Mouse (Mus musculus) CD8-positive naive resting alpha-beta T cell, adult 2 months (primary cell): ENCODE results near the gene Slc22a15.
A peak's percentile ranks its signal among the peaks of the same experiment; 100 is the strongest.

Experiments
- DNase-seq, 2 experiments: peaks; one replicate each; pipeline ENCODE4 v3.0.0; 2022; ENCODE audit warnings: low read depth in 2 of 2, low spot score in 2 of 2

Slc22a15 gene

DNA sequence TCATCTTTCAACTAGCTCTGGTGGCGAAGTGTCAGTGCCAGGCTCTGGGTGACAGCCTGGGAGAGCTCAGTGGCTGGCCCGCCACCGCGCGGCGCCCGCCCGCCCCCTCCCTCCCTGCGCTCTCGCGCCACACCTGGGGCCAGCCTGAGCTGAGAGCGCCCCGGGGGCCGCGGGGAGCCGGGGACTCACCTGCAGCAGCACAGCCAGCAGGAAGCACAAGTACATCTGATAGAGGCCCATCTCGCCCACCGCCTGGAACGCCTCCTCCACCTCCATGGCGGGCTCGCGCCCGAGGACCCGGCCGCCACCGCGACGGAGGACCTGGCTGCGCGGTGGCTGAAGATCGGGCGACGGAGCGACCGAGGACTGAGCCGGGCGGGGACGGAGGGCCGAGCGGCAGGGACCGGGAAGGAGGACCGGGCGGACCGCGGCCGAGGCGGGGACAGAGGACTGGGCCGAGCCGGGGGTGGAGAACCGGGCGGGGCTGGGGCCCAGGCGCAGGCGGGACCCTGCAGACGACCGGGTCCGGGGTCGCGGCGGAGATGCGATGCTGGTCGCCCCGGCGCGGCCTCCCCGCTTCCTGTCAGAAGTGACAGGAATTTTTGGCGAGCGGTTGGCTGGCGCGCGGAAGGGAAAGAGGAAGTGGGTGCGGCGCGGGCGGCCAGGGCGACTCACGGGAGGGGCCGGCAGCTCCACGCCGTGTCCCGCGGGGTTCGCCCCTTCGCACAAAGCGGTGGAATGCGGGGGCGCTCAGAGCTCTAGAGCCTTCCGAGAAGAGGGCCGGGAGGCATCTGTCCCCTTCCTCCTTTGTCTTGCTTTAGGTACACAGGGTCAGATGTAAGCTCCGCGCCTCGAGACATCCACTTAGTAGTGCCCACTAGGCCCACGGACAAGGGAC is at the start of gene Slc22a15:
Gene Slc22a15, minus strand, starts transcription at position 611 of the 898 bp plus-strand sequence.
- peak; percentile 21 for DNase-seq

DNA sequence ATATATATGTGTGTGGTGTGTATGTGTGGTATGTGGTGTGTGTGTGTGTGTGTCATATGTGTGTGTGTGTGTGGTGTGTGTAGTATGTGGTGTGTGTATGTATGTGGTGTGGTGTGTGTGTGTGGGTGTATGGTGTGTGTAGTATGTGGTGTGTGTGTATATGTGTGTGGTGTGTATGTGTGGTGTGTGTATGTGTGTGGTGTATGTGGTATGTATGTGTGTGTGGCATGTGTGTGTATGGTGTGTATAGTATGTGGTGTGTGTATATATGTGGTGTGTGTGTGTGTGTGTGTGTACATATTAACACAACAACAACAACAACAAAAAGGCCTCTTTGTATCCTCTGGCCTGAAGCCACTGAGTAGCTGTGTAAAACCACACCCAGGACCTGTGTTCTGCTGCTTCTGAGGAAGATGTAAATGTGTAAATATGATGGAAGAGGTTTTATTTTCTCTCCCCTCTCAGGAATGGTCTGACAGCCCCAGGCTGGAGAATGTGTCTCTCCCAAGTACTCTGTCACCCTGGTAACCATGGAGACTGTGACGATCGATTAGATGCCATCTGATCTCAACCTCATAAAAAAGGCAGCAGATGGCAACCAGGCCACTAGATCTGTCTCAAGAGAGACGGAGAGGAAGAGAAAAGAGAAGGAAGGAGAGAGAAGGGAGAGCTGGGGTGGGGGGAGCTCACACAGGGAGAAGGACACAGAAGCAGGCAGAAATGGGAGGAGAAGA is 42.7 kb upstream of the Slc22a15 start:
- DNase-seq = no peak

DNA sequence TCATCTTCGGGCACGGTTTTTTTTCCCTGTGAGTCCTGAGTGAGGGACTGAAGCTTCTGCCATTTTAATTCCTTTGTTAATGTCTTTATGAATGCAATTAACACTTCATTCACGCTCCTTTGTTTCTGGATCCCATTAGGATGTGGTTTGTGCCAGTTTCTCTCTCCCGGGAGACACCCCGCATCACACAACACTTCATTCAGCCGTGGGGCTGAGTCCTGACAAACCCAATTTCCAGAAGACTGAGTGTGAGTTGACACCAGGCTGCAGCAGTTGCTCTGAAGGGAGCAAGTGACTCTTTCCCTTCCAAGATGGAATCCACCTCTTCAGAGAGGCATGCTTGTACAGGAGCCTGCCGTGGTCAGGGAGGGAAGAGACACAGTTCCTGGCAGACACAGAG is 40.1 kb upstream of the Slc22a15 start:
- no peak for DNase-seq

DNA sequence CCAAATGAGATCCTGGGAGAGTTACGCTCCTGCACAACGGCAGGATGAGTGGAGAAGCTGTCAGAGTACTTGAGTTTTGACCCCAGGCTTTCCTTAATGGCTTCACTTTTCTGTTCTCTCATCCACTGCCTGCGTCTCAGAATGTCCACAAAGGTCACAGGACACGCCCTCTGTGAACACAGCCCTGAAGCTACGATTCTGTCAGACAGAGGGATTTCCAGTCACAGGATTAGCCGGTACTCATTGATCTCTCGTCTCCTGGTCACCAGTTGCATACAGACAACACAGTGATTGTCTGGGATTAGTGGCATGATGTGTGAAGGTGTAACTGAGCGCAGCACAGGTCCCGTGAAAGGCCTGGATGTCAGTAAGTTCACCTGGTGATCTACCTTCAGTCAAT is 39.2 kb upstream of the Slc22a15 start:
- no peak for DNase-seq

GRCm38 (mm10) chr3:101961146-101961835 is 37.0 kb upstream of the Slc22a15 start:
- no peak for DNase-seq

- no peak for DNase-seq
These were observed 33.8 kb upstream of the Slc22a15 start for GRCm38 (mm10) chr3:101958047-101958446.

DNA sequence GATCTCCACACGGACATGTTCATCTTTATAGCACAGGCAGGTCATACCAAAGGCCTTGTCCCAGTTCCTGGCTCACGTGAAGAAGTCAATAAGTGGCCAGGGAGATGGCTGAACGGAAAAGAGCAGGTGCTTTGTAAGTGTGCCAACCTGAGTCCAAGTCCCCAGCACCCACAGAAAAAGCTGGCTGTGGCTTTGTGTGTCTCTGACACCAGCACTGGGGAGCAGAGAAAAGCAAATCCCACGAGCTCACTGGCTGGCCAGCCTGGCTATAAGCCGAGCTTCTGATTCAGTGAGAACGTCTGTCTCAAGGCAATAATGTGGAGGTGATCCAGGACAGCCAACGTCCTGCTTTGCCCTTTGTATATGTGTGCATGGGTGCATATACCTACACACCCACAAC is 29.3 kb upstream of the Slc22a15 start:
- DNase-seq = no peak

- no peak for DNase-seq
These were observed 28.3 kb upstream of the Slc22a15 start for GRCm38 (mm10) chr3:101952577-101952976.

DNA sequence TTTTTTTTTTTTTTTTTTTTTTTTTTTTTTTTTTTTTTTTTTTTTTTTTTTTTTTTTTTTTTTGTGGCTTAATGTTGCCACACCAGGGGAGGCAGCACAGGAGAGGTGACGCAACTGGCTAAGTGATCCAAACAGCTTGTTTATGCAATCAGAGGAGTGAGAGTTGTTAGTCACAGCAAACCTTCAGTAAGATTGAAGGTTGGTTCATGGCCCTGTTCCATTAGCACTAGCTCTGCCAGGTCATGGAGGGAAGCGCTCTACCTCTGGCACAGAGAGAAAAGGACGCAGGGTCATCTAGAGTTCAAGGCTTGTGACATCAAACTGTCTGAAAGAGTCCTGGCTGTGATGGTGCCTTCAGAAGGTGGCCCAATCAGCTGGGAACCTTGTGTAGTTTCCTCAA is 24.3 kb upstream of the Slc22a15 start:
- DNase-seq = no peak

DNA sequence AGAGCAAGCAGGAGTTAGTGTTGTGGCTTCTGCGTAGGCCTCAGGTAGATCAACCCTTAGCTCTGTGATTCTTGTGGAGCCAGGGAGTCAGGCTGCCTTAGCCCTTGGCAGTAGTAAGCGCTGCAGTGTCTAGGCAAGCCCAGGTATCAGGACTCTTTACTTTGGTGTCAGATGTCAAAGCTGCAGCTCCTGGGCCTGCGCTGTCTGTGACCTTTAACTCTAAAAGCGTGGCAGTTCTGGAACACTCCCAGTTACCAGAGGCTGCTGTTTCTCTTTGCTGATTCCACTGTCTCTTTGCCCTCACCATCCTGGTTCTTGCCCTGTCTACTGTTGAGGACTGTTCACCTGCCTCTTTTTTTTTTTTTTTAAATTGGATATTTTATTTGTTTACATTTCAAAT is 23.0 kb upstream of the Slc22a15 start:
- DNase-seq = no peak

DNA sequence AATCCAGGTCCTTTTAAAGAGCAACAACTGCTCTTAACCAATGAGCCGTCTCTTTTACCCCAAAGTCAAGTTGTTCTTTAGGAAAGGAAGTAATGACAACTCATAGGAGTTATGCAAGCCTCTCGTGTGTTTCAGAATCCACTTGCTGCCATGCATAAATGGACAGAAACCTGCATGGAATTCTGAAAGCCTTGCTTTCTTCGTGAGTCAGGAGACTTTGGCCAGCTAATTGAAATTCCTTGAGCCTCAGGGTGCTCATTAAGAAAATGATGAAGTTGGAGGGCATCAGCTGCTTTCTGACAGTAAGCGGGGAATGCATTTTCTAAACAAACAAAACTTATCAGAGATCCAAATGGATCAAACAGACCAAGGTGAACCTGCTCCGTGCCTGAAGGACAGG is 21.0 kb upstream of the Slc22a15 start:
- DNase-seq = no peak

- no peak for DNase-seq
These were observed 16.2 kb upstream of the Slc22a15 start for GRCm38 (mm10) chr3:101940418-101940817.

DNA sequence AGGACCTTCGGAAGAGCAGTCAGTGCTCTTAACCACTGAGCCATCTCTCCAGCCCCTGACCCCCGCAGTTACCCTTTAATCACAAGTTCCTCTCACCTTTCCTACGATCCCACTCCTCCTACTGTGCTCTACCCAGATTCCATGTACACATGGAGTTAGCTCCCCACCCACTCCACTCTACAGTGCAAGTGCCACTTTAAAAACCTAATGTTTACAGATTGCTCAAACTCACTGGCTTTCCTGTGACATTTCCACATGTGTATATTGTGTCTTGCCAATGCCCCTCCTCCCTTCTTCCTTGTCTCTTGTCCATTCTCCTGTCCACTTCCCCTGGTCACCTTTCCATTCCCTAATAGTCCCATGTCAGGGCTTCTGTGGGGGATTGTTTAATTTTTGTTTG is 15.6 kb upstream of the Slc22a15 start:
- no peak for DNase-seq

DNA sequence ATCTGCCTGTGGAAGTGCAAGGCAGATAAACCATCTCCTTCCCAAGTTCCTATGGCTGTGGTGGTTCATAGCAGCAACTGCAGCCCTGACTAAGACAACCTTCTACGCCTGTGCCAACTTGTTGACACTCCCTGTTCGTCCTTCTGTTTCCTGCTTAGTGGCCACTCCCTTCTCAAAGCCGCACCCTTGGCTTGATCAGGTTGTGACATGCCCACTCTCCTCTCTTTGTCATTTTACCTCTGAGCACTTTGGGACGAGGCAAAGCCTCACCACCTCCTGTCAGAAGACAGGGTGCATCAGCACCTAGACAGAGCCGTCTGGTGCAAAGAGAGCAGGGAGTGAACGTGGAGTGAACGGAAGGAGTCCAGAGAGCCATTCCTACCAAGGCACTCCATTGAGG is 14.9 kb upstream of the Slc22a15 start:
- no peak for DNase-seq

DNA sequence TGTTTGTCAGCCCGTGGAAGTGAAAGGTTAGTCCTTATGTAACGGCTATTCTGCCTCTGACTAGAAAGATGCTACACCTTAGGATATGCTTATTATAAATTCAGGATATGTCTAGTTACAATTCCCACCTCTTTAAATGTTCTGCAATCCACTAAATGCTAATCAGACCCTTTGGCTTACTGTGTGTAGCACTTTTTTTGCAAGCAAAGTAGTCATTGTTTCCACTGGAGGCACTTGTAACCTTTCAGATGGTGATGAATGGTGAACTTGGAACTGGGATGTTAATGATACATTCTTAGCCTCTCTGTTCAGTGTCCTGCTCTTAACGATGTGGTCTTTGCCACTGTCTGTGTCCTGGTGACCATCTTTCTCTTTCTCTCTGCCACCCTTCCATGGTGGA is 12.1 kb upstream of the Slc22a15 start:
- no peak for DNase-seq

- DNase-seq = no peak
These were observed 9.6 kb upstream of the Slc22a15 start for GRCm38 (mm10) chr3:101933820-101934219.

DNA sequence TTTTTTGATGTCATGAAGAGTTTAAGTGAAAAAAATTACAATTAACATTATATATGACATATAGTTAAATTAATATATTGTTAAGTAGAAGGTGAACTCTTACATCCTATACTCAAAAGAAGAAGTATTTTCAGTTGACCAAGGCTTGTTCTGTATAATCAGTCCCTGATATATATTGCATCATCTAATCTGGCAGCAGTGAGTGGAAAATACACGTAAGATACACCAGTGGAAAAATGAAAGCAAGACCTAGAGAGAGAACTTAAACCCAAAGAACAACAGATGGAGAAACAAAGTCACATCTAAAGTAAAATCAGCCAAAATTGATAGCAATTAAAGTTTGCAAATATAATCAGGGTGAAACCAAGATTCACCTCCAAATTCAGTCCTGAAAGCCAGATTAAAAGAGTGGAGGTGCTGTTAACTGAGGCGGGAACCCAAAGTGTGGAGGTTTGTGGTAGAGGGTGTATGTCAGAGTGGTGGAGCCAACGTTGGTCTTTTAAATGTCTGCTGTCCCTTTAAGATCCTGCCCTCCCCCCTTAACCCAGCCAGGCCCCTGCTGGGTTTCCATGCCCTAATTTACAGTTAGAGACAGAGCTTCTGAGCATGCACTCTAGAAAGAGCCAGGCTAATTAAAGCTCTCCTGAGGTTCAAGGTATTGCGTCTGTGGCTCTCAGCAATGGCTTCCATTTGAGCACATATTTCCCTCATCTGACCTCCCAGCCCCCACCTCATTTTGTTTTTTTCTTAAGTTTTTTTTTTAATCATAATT is 5.0 kb upstream of the Slc22a15 start:
- DNase-seq = no peak

- no peak for DNase-seq
These were observed 2.4 kb upstream of the Slc22a15 start for GRCm38 (mm10) chr3:101926636-101927035.

GRCm38 (mm10) chr3:101925663-101926062 is 1.4 kb upstream of the Slc22a15 start:
- no peak for DNase-seq

DNA sequence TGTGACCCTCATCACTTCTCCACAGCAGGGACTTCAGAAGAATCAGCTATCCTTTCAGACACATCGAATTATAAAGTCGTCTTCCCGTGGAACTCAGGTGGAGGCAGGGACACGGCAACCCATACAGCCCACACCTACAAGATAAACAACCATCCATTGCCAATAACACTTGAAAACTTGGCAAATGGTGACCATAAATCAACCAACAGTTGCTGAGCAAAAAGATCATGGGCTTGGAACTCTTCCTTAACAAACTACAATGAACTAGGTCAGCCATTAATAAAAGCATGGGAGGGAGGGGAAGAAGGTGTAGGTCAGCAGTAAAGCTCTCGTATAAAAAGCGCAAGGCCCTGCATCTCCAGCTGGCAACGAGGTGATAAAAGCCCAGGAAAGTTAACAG is 1.9 kb downstream of the Slc22a15 start:
- no peak for DNase-seq

DNA sequence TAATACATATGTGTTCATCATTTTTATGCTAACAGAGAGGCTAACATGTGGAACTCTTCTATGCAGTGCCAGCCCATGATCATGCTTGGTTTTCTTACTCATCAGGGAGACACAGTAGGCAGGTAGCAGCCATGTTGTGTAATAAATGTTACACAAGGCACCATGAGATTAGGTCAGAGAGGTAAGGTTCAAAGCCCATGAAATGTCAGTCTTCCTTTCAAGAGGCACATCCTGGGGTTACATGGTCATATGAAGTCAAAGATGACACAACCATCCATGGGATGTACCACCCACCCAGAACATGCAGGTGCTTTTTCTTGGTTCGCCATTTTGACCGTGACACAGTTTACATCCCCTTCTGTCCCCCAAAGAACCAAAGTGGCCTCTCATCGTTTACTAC is 5.7 kb downstream of the Slc22a15 start:
- DNase-seq = no peak
